Mouse (Mus musculus): ENCODE results near the gene Fan1. TPM values are rescaled to one million over a fixed set of nuclear protein-coding genes. Genes with fewer than 3 reads are reported as not detected.

The Fan1 gene
- polyA plus RNA-seq, 1 experiment from 2014 or later, result 6.0 TPM

- peaks cover 9% of the 10 kb centered on the region; the same call in 1 of the 2 replicates for H3K36me3 ChIP-seq (ENCODE audit: control insufficient read depth, insufficient read depth, low read length)
- 88% methylated on average over 5 of the region's 5 CpGs for WGBS (ENCODE audit: insufficient replicate concordance)
- no peak for ATAC-seq (replicated peaks; ENCODE audit: insufficient number of reproducible peaks, low FRiP score, low TSS enrichment)
Observed at GRCm38 (mm10) chr7:64321125-64321524, 52.8 kb downstream of the Fan1 start.

GRCm38 (mm10) chr7:64312811-64313210, 61.1 kb downstream of the Fan1 start:
- Histone ChIP-seq H3K9me3 (replicated peaks; ENCODE audit: control insufficient read depth, low read length) (no peaks in the 10 kb centered on the region), H3K27me3 (ENCODE audit: control insufficient read depth, insufficient read depth, low read length) (no peaks in the 10 kb centered on the region), H3K4me3 (ENCODE audit: low read depth, low read length) (no peak overlapping the region), H3K27ac (ENCODE audit: low read depth, low read length) (no peak overlapping the region), H3K4me2 (no peak overlapping the region), H3K4me1 (ENCODE audit: control insufficient read depth, insufficient read depth, low read length) (no peaks in the 10 kb centered on the region), H3K9ac (ENCODE audit: low read depth, low read length) (no peak overlapping the region), H3K36me3 (ENCODE audit: control insufficient read depth, insufficient read depth, low read length) (peaks cover 3% of the 10 kb centered on the region)
- WGBS (ENCODE audit: insufficient replicate concordance), result 89% methylated on average over 7 of the region's 7 CpGs
- ATAC-seq (replicated peaks; ENCODE audit: insufficient number of reproducible peaks, low FRiP score, low TSS enrichment), result no peak

More at GRCm38 (mm10) chr7:64321125-64321524, 52.8 kb downstream of the Fan1 start:
- Histone ChIP-seq H3K9ac (ENCODE audit: low read depth, low read length) (no peak overlapping the region), H3K4me2 (no peak overlapping the region), H3K4me3 (ENCODE audit: low read depth, low read length) (no peak overlapping the region), H3K9me3 (replicated peaks; ENCODE audit: control insufficient read depth, low read length) (no peaks in the 10 kb centered on the region), H3K27ac (ENCODE audit: low read depth, low read length) (no peak overlapping the region), H3K27me3 (ENCODE audit: control insufficient read depth, insufficient read depth, low read length) (no peaks in the 10 kb centered on the region), H3K4me1 (ENCODE audit: control insufficient read depth, insufficient read depth, low read length) (no peaks in the 10 kb centered on the region)

GRCm38 (mm10) chr7:64310756-64311155, 63.1 kb downstream of the Fan1 start:
- Histone ChIP-seq H3K4me1 (ENCODE audit: control insufficient read depth, insufficient read depth, low read length) (no peaks in the 10 kb centered on the region), H3K27me3 (ENCODE audit: control insufficient read depth, insufficient read depth, low read length) (no peaks in the 10 kb centered on the region), H3K36me3 (ENCODE audit: control insufficient read depth, insufficient read depth, low read length) (peaks cover 3% of the 10 kb centered on the region), H3K9me3 (replicated peaks; ENCODE audit: control insufficient read depth, low read length) (no peaks in the 10 kb centered on the region), H3K9ac (ENCODE audit: low read depth, low read length) (no peak overlapping the region), H3K4me2 (no peak overlapping the region), H3K27ac (ENCODE audit: low read depth, low read length) (no peak overlapping the region), H3K4me3 (ENCODE audit: low read depth, low read length) (no peak overlapping the region)
- WGBS (ENCODE audit: insufficient replicate concordance), result 71% methylated on average over 2 of the region's 2 CpGs
- ATAC-seq (replicated peaks; ENCODE audit: insufficient number of reproducible peaks, low FRiP score, low TSS enrichment), result no peak

- H3K36me3 ChIP-seq (ENCODE audit: control insufficient read depth, insufficient read depth, low read length), result peaks cover 3% of the 10 kb centered on the region
- 87% methylated on average over 7 of the region's 7 CpGs for WGBS (ENCODE audit: insufficient replicate concordance)
- H3K9me3 ChIP-seq (replicated peaks; ENCODE audit: control insufficient read depth, low read length), result no peaks in the 10 kb centered on the region
- no peak for ATAC-seq (replicated peaks; ENCODE audit: insufficient number of reproducible peaks, low FRiP score, low TSS enrichment)
- H3K27ac ChIP-seq (ENCODE audit: low read depth, low read length), result no peak overlapping the region
- no peaks in the 10 kb centered on the region for H3K4me1 ChIP-seq (ENCODE audit: control insufficient read depth, insufficient read depth, low read length)
- no peak overlapping the region for H3K4me3 ChIP-seq (ENCODE audit: low read depth, low read length)
- H3K9ac ChIP-seq (ENCODE audit: low read depth, low read length), result no peak overlapping the region
- no peaks in the 10 kb centered on the region for H3K27me3 ChIP-seq (ENCODE audit: control insufficient read depth, insufficient read depth, low read length)
- H3K4me2 ChIP-seq, result no peak overlapping the region
Observed at GRCm38 (mm10) chr7:64310241-64310640, 63.7 kb downstream of the Fan1 start.

Other genes starting within 250 kb of the Fan1 start
- gene Trpm1, start 220.3 kb downstream of the Fan1 start, polyA plus RNA-seq (2014; fragmentation: Nextera tagmentation; extraction: Ambion mirVana), result 0.31 TPM in 1 of 2 replicates, not detected in the other
- 7.1 and 7.2 TPM in 2 replicates for gene Mtmr10, start 86.4 kb downstream of the Fan1 start, polyA plus RNA-seq (2014; fragmentation: Nextera tagmentation; extraction: Ambion mirVana)
- 31.2 and 33.0 TPM in 2 replicates for gene Mphosph10, start 18.2 kb upstream of the Fan1 start, polyA plus RNA-seq (2014; fragmentation: Nextera tagmentation; extraction: Ambion mirVana)
- 89.5 and 91.5 TPM in 2 replicates for gene Mcee, start 18.5 kb upstream of the Fan1 start, polyA plus RNA-seq (2014; fragmentation: Nextera tagmentation; extraction: Ambion mirVana)
- 0.99 and 1.3 TPM in 2 replicates for gene Apba2, start 127.6 kb upstream of the Fan1 start, polyA plus RNA-seq (2014; fragmentation: Nextera tagmentation; extraction: Ambion mirVana)